ENCODE assay signal across 31 mouse cellular contexts in the genomic region with DNA sequence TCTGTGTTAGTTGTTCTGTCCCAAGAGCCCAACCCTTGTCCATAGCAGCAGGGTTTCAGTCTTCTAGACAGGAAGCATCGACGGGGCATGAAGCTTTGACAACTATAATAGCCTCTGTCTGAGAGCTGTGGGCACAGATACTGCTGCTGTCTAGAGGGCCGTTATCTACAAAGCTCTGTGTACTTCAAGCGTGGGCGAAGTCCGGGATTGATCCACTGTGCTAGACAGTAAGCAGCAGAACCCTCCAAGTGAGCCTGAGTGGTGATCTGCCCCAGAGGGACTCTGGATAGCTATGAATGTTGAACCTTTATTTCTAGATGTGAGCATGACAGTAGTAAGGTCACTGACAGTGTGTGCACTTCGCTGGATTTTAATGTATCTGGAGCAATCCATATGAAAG. TPM values are rescaled to one million over a fixed set of nuclear protein-coding genes. Genes with fewer than 3 reads are reported as not detected.
DNase-seq lines count a peak whose midpoint lies in the region; ATAC-seq and TF ChIP-seq lines count a peak whose summit lies in the region.
"Had no signal": no experiment of that assay in that cellular context is flagged by ENCODE, and none has a peak within 500 bp of the region (broad histone marks: within the 10 kb centered on the region; RNA-seq: fewer than 3 reads in every experiment).

No protein-coding gene starts in this region.

- no peak for TF ChIP-seq POLR2A in liver, adult 2 months (IDR thresholded peaks at IDR 0.05; ENCODE audit: extremely low read depth, insufficient read depth, low read length)

- no peak overlapping the region for H3K4me3 ChIP-seq in liver, adult 2 months (ENCODE audit: insufficient read depth, low read depth, low read length)
- H3K4me3 ChIP-seq in liver, embryonic 16.5 days (ENCODE audit: low read depth, low read length): no peak overlapping the region
- H3K4me3 ChIP-seq: embryonic facial prominence, embryonic 12.5 days; forebrain, embryonic 10.5 days; forebrain, embryonic 15.5 days; midbrain, embryonic 13.5 days; neural tube, embryonic 15.5 days; stomach, embryonic 15.5 days had no signal

- H3K9ac ChIP-seq in liver, adult 2 months (ENCODE audit: low read depth, low read length): peak overlapping the region; percentile 15; the same call in 1 of the 2 replicates
- no peak overlapping the region for H3K9ac ChIP-seq in liver, embryonic 16.5 days (ENCODE audit: low read depth, low read length)
- H3K9ac ChIP-seq: embryonic facial prominence, embryonic 12.5 days; forebrain, embryonic 15.5 days; hindbrain, embryonic 14.5 days; midbrain, embryonic 13.5 days; neural tube, embryonic 15.5 days; stomach, embryonic 15.5 days had no signal

- TF ChIP-seq CTCF in liver, adult 2 months (IDR thresholded peaks at IDR 0.05; ENCODE audit: low read depth, low read length): no peak

- peak; percentile 80 for ATAC-seq in liver, embryonic 16.5 days (ENCODE audit: low read depth)
- ATAC-seq: activated CD4-positive, CD25-positive, alpha-beta regulatory T cell, adult 4 months; forebrain, embryonic 15.5 days; inflammation-experienced regulatory T-cells, adult 6 months; lung, postnatal 0 days; midbrain, embryonic 13.5 days had no signal

- peak overlapping the region; percentile 79 for H3K27ac ChIP-seq in liver, adult 2 months (replicated peaks; ENCODE audit: insufficient read depth, low read depth, low read length)
- H3K27ac ChIP-seq in liver, embryonic 16.5 days (ENCODE audit: low read length): 0 out of 2 replicates have a peak overlapping the region, but pooled peaks have one; percentile 23
- H3K27ac ChIP-seq: embryonic facial prominence, embryonic 12.5 days; forebrain, embryonic 10.5 days; forebrain, embryonic 15.5 days; hindbrain, embryonic 14.5 days; kidney, postnatal 0 days; midbrain, embryonic 13.5 days; neural tube, embryonic 15.5 days; stomach, embryonic 15.5 days had no signal

- peaks cover 16% of the 10 kb centered on the region for H3K4me1 ChIP-seq in liver, adult 2 months (ENCODE audit: control insufficient read depth, insufficient read depth, low read length)
- H3K4me1 ChIP-seq in liver, embryonic 16.5 days (ENCODE audit: control insufficient read depth, low read depth, low read length): no peaks in the 10 kb centered on the region
- H3K4me1 ChIP-seq: embryonic facial prominence, embryonic 12.5 days; forebrain, embryonic 10.5 days; forebrain, embryonic 15.5 days; midbrain, embryonic 13.5 days; neural tube, embryonic 15.5 days; stomach, embryonic 15.5 days had no signal

- intact Hi-C loops in left cerebral cortex, postnatal 14 days (cut with DNase I): no loop called here

- H3K79me2 ChIP-seq in liver, adult 2 months (ENCODE audit: control insufficient read depth, insufficient read depth, low read length): no peaks in the 10 kb centered on the region; the same call in 1 of the 2 replicates

- H3K9me3 ChIP-seq in liver, embryonic 16.5 days (replicated peaks; ENCODE audit: control insufficient read depth, low read length): no peaks in the 10 kb centered on the region
- H3K9me3 ChIP-seq: embryonic facial prominence, embryonic 12.5 days; forebrain, embryonic 10.5 days; forebrain, embryonic 15.5 days; midbrain, embryonic 13.5 days; neural tube, embryonic 15.5 days; stomach, embryonic 15.5 days had no signal

- H3K36me3 ChIP-seq in liver, adult 2 months (ENCODE audit: control insufficient read depth, insufficient read depth, low read length): peaks cover 21% of the 10 kb centered on the region
- peaks cover 32% of the 10 kb centered on the region for H3K36me3 ChIP-seq in liver, embryonic 16.5 days (ENCODE audit: control insufficient read depth, insufficient read depth)

- 18% methylated on average over 7 of the region's 7 CpGs for WGBS in liver, adult 2 months
- WGBS in liver, embryonic 16.5 days (ENCODE audit: insufficient replicate concordance): 63% methylated on average over 7 of the region's 7 CpGs

- H3K4me2 ChIP-seq in liver, embryonic 16.5 days (ENCODE audit: low read depth, low read length): no peak overlapping the region
- H3K4me2 ChIP-seq: embryonic facial prominence, embryonic 12.5 days; forebrain, embryonic 15.5 days; hindbrain, embryonic 14.5 days; midbrain, embryonic 13.5 days; neural tube, embryonic 15.5 days; stomach, embryonic 15.5 days had no signal

- peak; percentile 21 for DNase-seq in adrenal gland, postnatal 10 days
- no peak for DNase-seq in adrenal gland, postnatal 36 days
- peak; percentile 96 for DNase-seq in liver, adult 2 months (ENCODE audit: extremely low read depth, low read depth, low spot score)
- DNase-seq in liver: no peak
- DNase-seq in left cerebral cortex, postnatal 14 days (ENCODE audit: low spot score in 2 of 2): no peak
- DNase-seq in embryo, embryonic 11 days: no peak
- DNase-seq: adrenal gland, adult 2 months; cerebellum, adult 8-10 months; cerebellum, postnatal 36 days; gastrocnemius, postnatal 25 days; heart, adult 11 months; kidney, adult 8-10 months; kidney, postnatal 4 days; lung, adult 18-20 months; lung, postnatal 4 days; retina, postnatal 1 day; right cerebral cortex, postnatal 14 days; thymus, postnatal 14 days had no signal

- H3K27me3 ChIP-seq in liver, adult 2 months (ENCODE audit: control insufficient read depth, insufficient read depth, low read length): no peaks in the 10 kb centered on the region
- H3K27me3 ChIP-seq in liver, embryonic 16.5 days (ENCODE audit: control insufficient read depth, insufficient read depth, low read depth, low read length): no peaks in the 10 kb centered on the region
- H3K27me3 ChIP-seq: CH12.LX; embryonic facial prominence, embryonic 12.5 days; forebrain, embryonic 15.5 days; midbrain, embryonic 13.5 days; neural tube, embryonic 15.5 days; stomach, embryonic 15.5 days had no signal

RNA-seq across cellular contexts. Expression of a gene that starts 34.7 kb away (rescaled TPM):
- 10 to 100 TPM; 21.6 to 41.6 TPM for total RNA-seq in adrenal gland, postnatal 10 days (2021)
- total RNA-seq in adrenal gland, postnatal 36 days (2021): 100 to 1,000 TPM; 119 to 184 TPM
- total RNA-seq in liver, adult 2 months (2014; rRNA removed): 61.4 and 82.8 TPM in 2 replicates
- polyA plus RNA-seq in liver, adult 2 months (2012; rRNA removed): 105 and 116 TPM in 2 replicates
- polyA plus RNA-seq in liver, embryonic 16.5 days (2015; fragmentation: Nextera tagmentation; extraction: Ambion mirVana): 23.9 and 29.3 TPM in 2 replicates
- total RNA-seq in left cerebral cortex, postnatal 14 days (2021): 10 to 100 TPM; 13.5 to 16.7 TPM

Comparison
In these comparisons a context has a peak if more than half of its experiments do, and no peak if none do; other contexts are left out.
1. DNase-seq: peak in adrenal gland, postnatal 10 days (single experiment) and liver, adult 2 months (single experiment); none in adrenal gland, postnatal 36 days (0 of 2), liver (single experiment), left cerebral cortex, postnatal 14 days (0 of 2) and embryo, embryonic 11 days (single experiment).